Mouse (Mus musculus): ENCODE measurements around the gene Atp5g3. TPM values are rescaled to one million over a fixed set of nuclear protein-coding genes. Genes with fewer than 3 reads are reported as not detected.
"Not testable (repeated sequence)": the region's sequence is repeated elsewhere in the genome, so short reads cannot be mapped to it uniquely, and the experiment has no call there.

The Atp5g3 gene
- 100 to 1,000 TPM; 538 to 575 TPM for total RNA-seq (2021)

DNA sequence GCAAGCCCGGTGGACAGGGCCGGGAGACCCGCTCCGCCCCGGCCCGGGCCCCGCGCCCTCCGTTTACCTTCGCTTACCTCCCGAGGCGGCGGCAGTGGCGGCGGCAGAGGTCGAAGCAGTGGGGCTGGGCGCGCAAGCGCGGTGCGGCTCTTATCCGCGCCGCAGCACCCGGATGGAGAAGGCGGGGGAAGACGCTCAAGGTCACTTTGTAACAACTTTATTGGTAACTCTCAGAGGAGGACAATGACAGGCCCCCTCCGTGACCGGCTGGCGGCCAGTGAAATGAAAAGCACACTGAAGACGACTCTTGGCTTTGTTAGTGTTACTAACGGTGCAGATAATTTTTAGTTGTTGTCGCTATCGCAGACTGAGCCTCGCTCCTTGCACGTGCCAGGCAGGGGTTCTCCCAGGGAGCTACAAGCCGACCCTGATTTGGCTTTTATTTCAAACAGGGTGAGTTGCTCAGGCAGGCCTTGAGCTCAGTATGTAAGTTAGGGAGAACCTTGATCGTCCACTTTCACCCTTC lies at the start of gene Atp5g3:
Gene Atp5g3 (minus strand): TSS at position 152 of the 526 bp plus-strand sequence.
- DNase-seq (ENCODE audit: low spot score in 2 of 2), result peak; percentile 91 to 95
- intact Hi-C loops (cut with DNase I), result loop anchor here (1.0 to 10.0 kb wide), 2 partner anchors 19 to 346 kb away; partner anchors contain the start of gene Atf2

DNA sequence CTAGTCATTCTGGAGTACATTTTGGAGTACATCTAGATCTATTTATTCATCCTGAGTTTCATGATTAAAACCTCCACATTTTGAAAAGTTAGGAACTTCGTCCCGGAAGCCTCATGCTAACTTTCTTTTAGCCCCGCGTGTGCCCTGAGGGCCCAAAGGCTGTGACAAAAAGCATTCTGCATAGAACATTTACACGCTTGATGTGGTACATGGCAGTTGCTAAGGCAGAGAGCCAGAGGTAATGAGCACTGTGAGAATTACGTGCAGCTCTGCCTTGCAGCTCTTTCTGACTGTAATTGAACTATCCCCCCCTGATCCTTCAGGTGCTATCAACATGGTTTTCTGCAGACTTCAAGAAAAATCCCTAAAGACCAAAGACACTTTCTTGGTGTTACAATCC lies 47.2 kb upstream of the Atp5g3 start:
- DNase-seq (ENCODE audit: low spot score in 2 of 2), result no peak
- intact Hi-C loops (cut with DNase I), result no loop called here

DNA sequence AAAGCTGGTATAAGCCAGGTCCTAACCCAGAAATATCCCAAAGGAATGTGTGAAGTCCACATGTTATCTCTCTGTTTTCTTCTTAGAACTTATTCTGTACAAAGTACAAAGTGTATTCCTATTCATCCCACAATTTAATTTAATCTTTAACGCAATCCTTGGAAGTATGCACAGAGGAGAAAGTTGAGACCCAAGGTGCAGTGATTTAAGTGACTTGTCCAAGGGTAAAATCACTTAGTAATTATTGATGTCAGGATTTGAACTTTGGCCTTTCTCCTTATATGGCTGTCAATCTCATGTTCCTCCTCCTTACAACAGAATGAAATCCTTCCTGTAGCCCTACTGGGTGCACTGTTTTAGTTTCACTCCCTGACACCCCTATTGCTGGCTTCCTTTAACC lies 42.5 kb upstream of the Atp5g3 start:
- intact Hi-C loops (cut with DNase I), result no loop called here
- DNase-seq (ENCODE audit: low spot score in 2 of 2), result no peak

DNA sequence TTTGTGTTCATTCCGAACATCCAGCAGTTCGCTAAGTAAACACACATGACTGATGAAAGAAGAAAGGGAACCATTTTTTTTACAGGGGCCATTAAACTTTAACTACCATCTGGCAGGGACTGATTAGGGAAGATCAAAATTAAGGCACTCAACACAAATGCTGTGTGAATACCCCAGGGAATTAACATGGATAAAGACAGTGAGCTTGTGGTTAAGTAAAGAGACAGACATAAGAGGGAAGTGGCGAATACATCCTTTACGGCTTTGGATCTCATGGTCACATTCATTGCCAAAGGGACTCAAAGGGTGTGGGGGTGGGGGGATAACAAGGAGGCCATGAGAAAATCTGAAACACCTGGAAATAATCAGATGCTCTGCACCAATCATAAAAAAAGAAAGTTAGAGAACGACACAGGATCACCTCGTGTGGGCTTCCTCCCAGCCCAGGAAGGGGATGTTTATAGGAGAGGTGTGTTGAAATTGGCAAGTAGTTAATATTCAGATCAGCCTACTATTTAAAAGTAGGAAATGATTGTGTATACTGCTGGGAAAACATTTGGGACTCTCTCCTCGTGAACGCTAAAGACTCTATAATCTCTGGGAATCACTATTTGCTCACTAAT lies 41.6 kb upstream of the Atp5g3 start:
- intact Hi-C loops (cut with DNase I), result no loop called here
- DNase-seq (ENCODE audit: low spot score in 2 of 2), result no peak

DNA sequence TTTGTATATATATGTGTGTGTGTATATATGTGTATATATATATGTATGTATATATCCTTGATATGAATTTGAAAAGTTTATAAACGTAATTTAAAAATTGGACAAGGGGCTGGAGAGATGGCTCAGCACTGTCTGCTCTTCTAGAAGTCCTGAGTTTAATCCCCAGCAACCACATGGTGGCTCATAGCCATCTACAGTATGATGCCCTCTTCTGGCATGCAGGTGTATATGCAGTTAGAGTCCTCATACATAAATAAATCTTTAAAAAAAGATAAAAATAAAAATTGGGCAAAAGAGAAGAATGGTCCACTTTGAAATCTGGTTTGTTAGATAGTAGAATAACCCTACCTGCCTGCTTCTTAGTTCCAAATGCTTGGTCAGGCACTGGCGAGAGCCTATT lies 36.2 kb upstream of the Atp5g3 start:
- intact Hi-C loops (cut with DNase I), result no loop called here
- no peak for DNase-seq (ENCODE audit: low spot score in 2 of 2)

DNA sequence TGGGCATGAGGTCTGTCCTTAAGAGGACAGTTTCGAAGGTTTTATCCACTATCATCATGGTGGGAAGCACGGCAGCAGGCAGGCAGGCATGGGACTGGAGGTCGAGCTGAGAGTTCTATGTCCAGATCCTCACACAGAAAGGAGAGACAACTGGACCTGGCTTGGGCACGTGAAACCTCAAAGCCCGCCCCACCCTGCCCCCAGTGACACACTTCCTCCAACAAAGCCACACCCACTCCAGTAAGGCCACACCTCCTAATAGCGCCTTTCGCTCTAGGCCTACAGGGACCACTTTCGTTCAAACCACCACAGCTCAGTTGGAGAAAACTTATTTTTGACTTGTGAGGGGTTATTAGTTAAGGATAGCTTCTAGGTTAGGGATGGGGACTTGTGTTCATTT lies 32.6 kb upstream of the Atp5g3 start:
- intact Hi-C loops (cut with DNase I), result no loop called here
- no peak for DNase-seq (ENCODE audit: low spot score in 2 of 2)

DNA sequence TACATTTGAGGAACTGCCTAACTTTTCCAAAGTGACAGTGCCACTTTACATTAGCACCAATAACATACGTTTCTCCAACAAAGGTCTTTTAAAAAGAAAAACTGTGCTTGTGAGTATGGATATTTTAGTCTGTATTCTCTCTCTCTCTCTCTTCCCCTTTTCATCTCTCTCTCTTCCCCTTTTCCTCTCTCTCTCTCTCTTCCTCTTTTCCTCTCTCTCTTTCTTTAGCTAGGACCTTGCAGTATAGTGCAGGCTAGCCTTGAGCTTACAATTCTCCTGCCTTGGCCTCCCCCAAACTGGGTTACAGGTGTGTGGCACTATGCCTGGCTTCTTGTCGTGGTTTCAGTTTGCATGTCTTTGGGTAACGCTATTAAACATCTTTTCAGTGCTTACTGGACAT lies 31.7 kb upstream of the Atp5g3 start:
- intact Hi-C loops (cut with DNase I), result no loop called here
- no peak for DNase-seq (ENCODE audit: low spot score in 2 of 2)

DNA sequence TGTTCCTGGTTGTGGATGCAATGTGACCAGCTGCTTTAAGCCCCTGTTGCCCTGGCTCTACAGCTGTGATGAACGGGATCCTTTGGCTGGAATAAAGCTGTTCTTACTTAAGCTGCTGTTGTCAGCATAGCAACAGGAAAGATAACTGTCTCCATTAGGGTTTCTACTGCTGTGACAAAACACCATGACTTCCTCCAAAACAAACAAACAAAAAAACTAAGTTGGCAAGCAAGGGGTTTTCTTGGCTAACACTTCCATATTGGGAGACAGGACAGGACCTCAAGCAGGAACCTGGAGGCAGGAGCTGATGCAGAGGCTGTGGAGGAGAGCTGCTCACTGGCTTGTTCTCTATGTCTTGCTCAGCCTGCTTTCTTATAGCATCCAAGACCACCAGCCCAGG lies 30.2 kb upstream of the Atp5g3 start:
- intact Hi-C loops (cut with DNase I), result no loop called here

DNA sequence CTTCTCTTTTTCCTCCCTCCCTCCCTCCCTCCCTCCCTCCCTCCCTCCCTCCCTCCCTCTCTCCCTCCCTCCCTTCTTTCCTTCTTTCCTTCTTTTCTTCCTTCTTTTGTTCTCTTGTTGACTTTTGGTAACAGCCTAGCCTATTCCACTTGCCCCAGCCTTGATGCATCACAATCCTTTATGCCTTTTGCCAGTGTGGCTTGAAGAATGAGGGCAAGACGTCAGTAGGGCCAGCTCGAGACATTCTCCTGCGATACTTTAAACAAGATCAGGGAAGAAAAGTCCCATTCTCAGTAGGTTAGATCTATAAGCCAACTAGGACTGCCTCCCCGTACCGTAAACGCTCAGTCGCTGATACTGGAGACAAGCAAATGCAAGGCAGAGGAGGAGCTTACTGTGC lies 29.3 kb upstream of the Atp5g3 start:
- intact Hi-C loops (cut with DNase I), result no loop called here
- no peak for DNase-seq (ENCODE audit: low spot score in 2 of 2)

More for the DNA sequence above, 30.2 kb upstream of the Atp5g3 start:
- no peak for DNase-seq (ENCODE audit: low spot score in 2 of 2)

DNA sequence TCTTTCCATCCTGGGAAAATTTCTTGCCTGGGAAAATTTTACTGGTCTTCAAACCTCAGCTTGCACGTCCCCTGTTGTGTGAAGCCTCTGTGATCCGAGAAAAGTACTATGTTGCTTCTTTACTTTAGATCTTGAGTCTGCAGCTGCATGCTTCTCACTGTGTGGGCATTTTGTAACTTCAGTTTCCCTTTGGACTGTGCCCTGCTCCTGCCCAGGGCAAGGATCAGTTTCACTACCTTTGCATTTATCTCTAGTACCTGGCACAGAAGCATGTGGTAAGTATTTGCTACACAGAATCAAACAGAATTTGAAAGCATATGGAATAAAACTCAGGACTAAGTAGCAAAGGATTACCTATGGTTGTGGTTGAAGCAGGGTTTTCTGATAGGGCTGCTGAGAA lies 27.8 kb upstream of the Atp5g3 start:
- intact Hi-C loops (cut with DNase I), result no loop called here
- DNase-seq (ENCODE audit: low spot score in 2 of 2), result no peak

DNA sequence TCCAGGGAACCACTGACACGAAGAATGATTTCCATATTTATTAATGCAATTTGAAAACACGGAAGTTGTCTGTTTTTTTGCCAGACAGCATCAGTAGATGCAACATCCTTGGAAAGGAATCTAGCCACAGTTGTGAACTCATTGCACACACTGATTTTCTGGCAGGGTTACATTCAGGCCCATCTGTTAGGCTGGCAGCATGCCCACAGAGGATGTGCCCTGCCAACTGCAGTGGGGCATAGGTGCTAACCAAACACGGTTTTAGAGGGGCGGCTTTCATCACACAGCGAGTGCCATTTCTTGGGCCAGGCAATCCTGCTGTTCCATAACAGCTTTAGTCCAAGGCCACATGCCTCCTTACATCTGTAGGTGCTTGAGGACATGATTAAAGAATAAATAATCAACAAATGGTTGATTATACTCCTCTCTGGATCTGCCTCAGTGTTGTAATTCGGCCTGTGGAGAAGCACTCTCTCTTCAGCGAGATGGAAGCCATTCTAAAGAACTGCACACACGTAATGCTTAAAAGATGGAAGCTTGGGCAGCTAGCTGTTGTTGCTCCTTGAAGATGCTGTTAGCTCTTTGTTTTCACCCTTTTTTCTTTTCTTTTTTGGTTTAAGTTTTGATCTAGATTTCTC lies 21.7 kb upstream of the Atp5g3 start:
- peak in 1 of 2 experiments; percentile 17 for DNase-seq (ENCODE audit: low spot score in 2 of 2)
- intact Hi-C loops (cut with DNase I), result no loop called here

DNA sequence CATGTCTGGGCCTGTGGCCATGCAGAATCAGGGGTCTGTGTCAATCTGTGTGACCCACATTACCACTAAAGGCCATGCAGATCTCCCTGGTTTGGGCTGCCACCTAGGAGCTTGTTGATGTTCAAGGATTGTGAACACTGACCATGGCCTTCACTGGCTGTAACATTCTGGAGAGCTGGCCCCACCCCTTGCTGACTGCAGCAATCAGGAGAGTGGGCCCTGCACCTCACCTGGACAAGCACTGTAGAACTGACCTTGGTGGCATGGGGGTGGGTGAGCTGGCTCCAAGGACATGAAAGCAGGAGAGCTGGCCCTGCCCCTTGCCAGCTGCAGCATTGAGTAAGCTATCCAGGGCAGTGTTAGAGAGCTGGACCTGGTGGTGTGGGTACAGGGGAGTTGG lies 16.6 kb upstream of the Atp5g3 start:
- intact Hi-C loops (cut with DNase I), result loop anchor here (5.0 kb wide), 1 partner anchor 735 kb away; no protein-coding TSS in a partner anchor
- no peak for DNase-seq (ENCODE audit: low spot score in 2 of 2)

DNA sequence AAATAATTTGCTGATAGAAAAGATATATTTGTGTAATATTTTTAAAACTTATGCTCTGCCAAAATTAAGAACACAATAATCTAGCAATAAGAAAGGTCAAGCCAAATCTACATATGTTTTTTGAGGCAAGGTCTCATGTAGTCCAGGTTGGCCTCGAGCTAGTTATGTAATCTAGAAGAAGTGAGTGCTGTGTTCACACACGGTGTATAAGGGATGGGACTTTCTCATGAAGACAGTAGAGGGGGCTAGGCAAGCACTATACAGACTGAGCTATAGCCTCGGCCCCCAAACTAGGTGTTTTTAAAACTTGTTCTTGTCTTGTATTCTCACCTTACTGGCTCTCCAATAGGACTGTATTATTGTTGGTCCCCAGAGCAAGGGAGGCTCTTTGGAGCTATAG lies 14.4 kb upstream of the Atp5g3 start:
- no peak for DNase-seq (ENCODE audit: low spot score in 2 of 2)
- intact Hi-C loops (cut with DNase I), result loop anchor here (2.0 to 5.0 kb wide), 2 partner anchors 73 to 737 kb away; no protein-coding TSS in a partner anchor

DNA sequence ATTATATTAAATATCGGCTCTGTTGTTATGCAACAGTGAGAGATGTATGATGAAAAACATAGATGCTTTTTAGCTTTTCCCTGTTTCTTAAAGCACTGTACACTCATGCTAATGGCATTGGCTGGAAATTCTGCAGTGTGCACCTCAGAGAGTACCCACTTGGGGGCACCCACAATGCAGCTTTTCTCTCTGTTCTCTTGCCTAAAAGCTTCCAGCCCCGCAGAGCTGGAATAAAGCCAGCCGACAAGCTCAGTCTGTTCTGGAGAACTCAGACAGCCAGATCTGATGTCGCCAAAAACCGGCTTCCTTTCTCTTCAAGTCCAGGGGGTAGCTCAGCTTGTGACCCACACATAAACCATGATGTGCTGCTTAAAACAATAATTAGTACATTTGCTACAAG lies 14.0 kb upstream of the Atp5g3 start:
- DNase-seq (ENCODE audit: low spot score in 2 of 2), result peak; percentile 86 to 91
- intact Hi-C loops (cut with DNase I), result loop anchor here (2.0 to 5.0 kb wide), 2 partner anchors 74 to 737 kb away; no protein-coding TSS in a partner anchor

DNA sequence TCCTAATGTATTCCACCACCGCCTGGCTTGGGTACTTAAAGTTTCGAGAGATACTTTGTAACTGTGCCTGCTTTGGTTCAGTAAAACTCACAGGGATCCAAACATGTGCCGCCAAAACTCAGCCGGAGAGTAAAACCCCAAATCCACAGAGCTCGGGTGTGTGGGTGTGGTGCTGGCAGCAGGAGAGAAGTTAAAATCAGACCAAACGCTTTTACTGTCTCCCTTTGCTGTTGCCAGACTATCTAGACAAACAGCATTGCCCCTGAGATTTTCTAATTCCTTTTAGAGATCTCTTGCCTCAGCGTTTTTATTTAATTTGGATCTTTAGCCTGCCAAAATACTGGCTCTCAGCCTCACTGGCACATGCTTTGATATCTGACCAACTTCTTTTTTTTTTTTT lies 8.5 kb upstream of the Atp5g3 start:
- DNase-seq (ENCODE audit: low spot score in 2 of 2), result peak; percentile 54 to 93
- intact Hi-C loops (cut with DNase I), result loop anchor here (10.0 kb wide), 1 partner anchor 355 kb away; no protein-coding TSS in a partner anchor

DNA sequence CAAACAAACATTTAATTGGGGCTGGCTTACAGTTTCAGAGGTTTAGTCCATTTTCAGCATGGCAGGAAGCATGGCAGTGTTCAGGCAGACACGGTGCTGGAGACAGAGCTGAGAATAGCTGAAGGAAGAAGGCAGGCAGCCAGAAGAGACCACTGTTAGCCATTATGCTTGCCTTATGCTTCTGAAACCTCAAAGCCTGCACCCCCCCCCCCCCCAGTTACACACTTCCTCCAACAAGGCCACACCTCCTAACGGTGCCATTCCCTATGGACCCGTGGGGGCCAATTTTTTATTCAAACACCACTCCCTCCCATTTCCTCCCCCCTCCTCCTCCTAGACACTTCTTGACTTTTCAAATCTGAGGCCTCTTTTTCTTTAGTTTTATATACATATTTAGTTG lies 1.1 kb upstream of the Atp5g3 start:
- intact Hi-C loops (cut with DNase I), result loop anchor here (10.0 kb wide), 1 partner anchor 347 kb away; no protein-coding TSS in a partner anchor
- DNase-seq (ENCODE audit: low spot score in 2 of 2), result no peak

DNA sequence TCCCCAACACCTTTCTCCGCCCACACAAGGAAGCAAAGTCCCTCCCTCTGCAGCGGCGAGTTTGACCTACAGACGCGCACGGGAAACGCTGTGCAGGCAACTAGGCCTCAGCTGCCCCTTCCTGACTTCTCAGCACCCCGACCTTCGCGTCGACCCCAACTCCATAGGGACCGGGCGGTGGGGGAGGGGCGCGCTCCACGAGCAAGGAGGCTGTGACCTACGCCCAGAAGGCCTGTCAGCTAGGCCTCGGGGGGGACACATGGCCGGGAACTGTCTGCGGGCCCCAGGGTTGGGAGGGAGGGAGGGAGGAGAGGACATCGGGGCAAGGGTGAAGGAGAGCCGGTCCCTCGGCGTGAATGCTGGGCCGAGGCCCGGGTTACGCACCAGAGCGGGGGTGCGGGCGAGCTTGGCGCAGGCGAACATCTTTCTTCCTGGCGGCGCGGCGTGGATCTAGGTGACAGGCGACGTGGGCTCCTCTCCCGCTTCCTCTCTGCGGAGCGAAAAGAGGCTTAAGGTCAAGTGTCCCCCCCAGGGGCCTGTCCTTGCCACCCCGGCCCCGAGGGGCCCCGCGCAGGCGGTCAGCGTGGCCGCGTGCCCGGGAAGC lies 453 bp downstream of the Atp5g3 start:
- peak; percentile 27 to 48 for DNase-seq (ENCODE audit: low spot score in 2 of 2)
- intact Hi-C loops (cut with DNase I), result loop anchor here (1.0 to 10.0 kb wide), 2 partner anchors 18 to 346 kb away; partner anchors contain the start of gene Atf2

DNA sequence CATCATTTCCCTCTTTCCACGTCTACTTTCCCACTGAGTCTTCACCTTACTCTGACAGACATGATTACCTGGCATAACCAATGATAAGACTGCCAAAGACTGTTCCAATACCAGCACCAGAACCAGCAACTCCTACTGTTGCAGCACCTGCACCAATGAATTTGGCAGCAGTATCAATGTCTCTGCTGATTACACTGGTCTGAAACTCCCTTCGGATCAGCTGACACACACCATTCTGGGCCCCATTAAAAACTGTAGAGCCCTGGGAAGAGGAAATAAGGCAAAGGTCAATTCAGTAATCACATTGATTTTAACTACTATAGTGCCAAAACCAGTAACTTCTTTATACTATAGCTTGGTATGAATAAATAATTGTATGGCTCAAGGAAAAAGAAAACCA lies 2.0 kb downstream of the Atp5g3 start:
- intact Hi-C loops (cut with DNase I), result no loop called here
- DNase-seq (ENCODE audit: low spot score in 2 of 2), result no peak

DNA sequence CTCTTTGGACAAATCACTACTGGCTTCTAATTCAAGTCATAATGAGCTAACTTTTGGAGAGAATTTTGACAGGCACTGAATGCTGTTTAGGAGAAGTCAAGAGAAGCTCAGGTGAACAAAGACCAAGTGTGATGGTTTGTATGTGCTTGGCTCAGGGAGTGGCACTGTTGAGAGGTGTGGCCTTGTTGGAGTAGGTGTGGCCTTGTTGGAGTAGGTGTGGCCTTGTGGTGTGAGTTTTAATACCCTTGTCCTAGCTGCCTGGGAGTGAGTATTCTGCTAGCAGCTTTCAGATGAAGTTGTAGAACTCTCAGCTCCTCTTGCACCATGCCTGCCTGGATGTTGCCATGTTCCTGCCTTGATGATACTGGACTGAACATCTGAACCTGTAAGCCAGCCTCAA lies 6.4 kb downstream of the Atp5g3 start:
- DNase-seq (ENCODE audit: low spot score in 2 of 2); intact Hi-C loops (cut with DNase I): not testable (repeated sequence)

DNA sequence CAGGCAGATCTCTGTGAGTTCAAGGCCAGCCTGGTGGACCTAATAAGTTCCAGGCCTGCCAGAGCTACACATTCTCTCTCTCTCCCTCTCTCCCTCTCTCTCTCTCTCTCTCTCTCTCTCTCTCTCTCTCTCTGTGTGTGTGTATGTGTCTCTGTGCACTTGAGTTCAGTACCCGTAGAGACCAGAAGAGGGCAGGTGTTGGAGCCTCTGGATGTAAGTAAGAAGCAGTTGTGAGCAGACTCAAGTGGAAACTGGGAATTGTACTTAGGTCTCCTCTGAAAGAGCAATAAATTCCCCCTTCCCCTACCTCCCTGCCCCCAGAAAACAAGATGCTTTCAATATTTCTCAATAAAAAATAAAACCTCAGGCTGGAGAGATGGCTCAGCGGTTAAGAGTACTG lies 7.6 kb downstream of the Atp5g3 start:
- DNase-seq (ENCODE audit: low spot score in 2 of 2), result no peak
- intact Hi-C loops (cut with DNase I), result no loop called here

All from left cerebral cortex, postnatal 25 days (tissue).